Mouse (Mus musculus): Measurements from ENCODE around the gene Trim2. TPM values are rescaled to one million over a fixed set of nuclear protein-coding genes. Genes with fewer than 3 reads are reported as not detected.

The Trim2 gene
- polyA plus RNA-seq, 1 experiment, result 20.6 TPM

- Histone ChIP-seq H3K4me3 (ENCODE audit: insufficient read depth, low read length) (no peak overlapping the region), H3K27ac (ENCODE audit: insufficient read depth, low read length) (no peak overlapping the region), H3K4me1 (ENCODE audit: control insufficient read depth, insufficient read depth, low read length) (0 out of 2 replicates have a peak, but pooled peaks cover 4% of the 10 kb centered on the region)
Observed at GRCm38 (mm10) chr3:84305722-84306510, 761 bp downstream of the Trim2 start.

GRCm38 (mm10) chr3:84305010-84305692 lies 1.5 kb downstream of the Trim2 start:
- TF ChIP-seq CTCF (IDR thresholded peaks at IDR 0.05; ENCODE audit: borderline replicate concordance, insufficient read depth, low read length), result no peak
- no peak for TF ChIP-seq POLR2A (IDR thresholded peaks at IDR 0.05; ENCODE audit: low read depth, low read length)
- H3K27ac ChIP-seq (ENCODE audit: insufficient read depth, low read length), result no peak overlapping the region
- 0 out of 2 replicates have a peak, but pooled peaks cover 4% of the 10 kb centered on the region for H3K4me1 ChIP-seq (ENCODE audit: control insufficient read depth, insufficient read depth, low read length)
- H3K4me3 ChIP-seq (ENCODE audit: insufficient read depth, low read length), result peak overlapping the region; percentile 12; the same call in 1 of the 2 replicates

More at GRCm38 (mm10) chr3:84305722-84306510, 761 bp downstream of the Trim2 start:
- TF ChIP-seq CTCF (IDR thresholded peaks at IDR 0.05; ENCODE audit: borderline replicate concordance, insufficient read depth, low read length) (no peak), POLR2A (IDR thresholded peaks at IDR 0.05; ENCODE audit: low read depth, low read length) (no peak)

DNA sequence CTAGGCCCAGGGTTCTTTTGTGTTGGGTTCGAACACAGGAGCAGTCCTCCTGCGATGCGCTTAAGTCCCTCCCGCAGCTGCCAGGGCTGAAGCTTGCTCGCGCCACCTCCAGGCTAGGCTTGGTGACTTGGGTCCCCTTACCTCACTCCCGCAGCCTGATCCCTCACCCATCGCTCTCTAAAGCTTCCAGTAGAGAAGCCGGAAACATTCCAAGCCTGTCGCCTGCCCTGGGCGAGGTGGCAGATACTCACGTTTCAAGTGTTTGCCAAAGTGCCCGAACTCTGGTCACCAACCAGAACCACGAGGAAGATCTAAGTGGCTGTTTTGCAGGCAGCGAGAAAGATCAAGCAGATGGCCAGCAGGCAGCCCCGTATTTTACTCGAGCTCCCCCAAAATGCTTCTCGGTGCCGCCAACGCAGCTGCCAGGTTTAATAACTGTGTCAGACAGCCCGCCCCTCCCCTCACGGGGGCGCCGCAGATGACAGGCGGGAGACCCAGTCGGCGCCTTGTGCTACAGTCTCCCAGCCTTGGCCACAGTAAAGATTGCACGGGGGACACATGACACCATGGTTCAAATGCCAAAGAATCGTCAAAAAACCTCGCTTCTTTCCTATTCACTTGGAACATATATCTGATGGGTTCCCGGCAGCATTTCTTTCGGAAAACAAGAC lies 2.2 kb downstream of the Trim2 start:
- Histone ChIP-seq H3K4me1 (ENCODE audit: control insufficient read depth, insufficient read depth, low read length) (0 out of 2 replicates have a peak, but pooled peaks cover 4% of the 10 kb centered on the region), H3K27ac (ENCODE audit: insufficient read depth, low read length) (no peak overlapping the region), H3K4me3 (ENCODE audit: insufficient read depth, low read length) (peak overlapping the region; percentile 12)
- TF ChIP-seq POLR2A (IDR thresholded peaks at IDR 0.05; ENCODE audit: low read depth, low read length) (no peak), CTCF (IDR thresholded peaks at IDR 0.05; ENCODE audit: borderline replicate concordance, insufficient read depth, low read length) (peak; percentile 59; the same call in 1 of the 2 replicates)

GRCm38 (mm10) chr3:84303395-84303949 lies 3.2 kb downstream of the Trim2 start:
- TF ChIP-seq POLR2A (IDR thresholded peaks at IDR 0.05; ENCODE audit: low read depth, low read length), result no peak
- no peak for TF ChIP-seq CTCF (IDR thresholded peaks at IDR 0.05; ENCODE audit: borderline replicate concordance, insufficient read depth, low read length)
- Histone ChIP-seq H3K4me1 (ENCODE audit: control insufficient read depth, insufficient read depth, low read length) (0 out of 2 replicates have a peak, but pooled peaks cover 4% of the 10 kb centered on the region), H3K4me3 (ENCODE audit: insufficient read depth, low read length) (no peak overlapping the region), H3K27ac (ENCODE audit: insufficient read depth, low read length) (no peak overlapping the region)

GRCm38 (mm10) chr3:84302273-84302672 lies 4.4 kb downstream of the Trim2 start:
- H3K27ac ChIP-seq (ENCODE audit: insufficient read depth, low read length), result no peak overlapping the region
- no peak for TF ChIP-seq POLR2A (IDR thresholded peaks at IDR 0.05; ENCODE audit: low read depth, low read length)
- TF ChIP-seq CTCF (IDR thresholded peaks at IDR 0.05; ENCODE audit: borderline replicate concordance, insufficient read depth, low read length), result peak; percentile 57; the same call in 1 of the 2 replicates
- H3K4me1 ChIP-seq (ENCODE audit: control insufficient read depth, insufficient read depth, low read length), result 0 out of 2 replicates have a peak, but pooled peaks cover 4% of the 10 kb centered on the region
- no peak overlapping the region for H3K4me3 ChIP-seq (ENCODE audit: insufficient read depth, low read length)

- Histone ChIP-seq H3K4me1 (ENCODE audit: control insufficient read depth, insufficient read depth, low read length) (0 out of 2 replicates have a peak, but pooled peaks cover 4% of the 10 kb centered on the region), H3K27ac (ENCODE audit: insufficient read depth, low read length) (no peak overlapping the region), H3K4me3 (ENCODE audit: insufficient read depth, low read length) (no peak overlapping the region)
- TF ChIP-seq CTCF (IDR thresholded peaks at IDR 0.05; ENCODE audit: borderline replicate concordance, insufficient read depth, low read length), result no peak
- no peak for TF ChIP-seq POLR2A (IDR thresholded peaks at IDR 0.05; ENCODE audit: low read depth, low read length)
Observed at GRCm38 (mm10) chr3:84301674-84302073, 5.0 kb downstream of the Trim2 start.

DNA sequence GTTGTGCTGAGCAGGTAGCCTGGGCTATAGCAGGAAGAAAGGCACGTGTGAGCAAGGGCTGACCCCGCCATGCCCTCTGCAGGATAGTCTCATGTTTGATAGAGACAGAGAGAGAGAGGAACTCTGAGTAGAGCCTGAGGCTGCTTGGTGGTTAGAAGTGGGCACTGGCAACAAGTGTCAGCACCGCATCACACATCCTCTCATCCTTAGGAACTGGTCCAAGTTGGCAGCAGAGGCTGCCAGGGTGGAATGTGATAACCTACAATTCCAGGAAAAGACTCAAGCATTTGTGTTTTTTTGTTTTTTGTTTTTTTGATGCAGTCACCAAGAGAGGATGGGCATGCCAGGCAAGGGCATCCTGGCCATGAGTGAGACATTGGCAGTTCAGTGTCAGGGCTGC lies 8.5 kb downstream of the Trim2 start:
- no peak overlapping the region for H3K4me3 ChIP-seq (ENCODE audit: insufficient read depth, low read length)
- H3K4me1 ChIP-seq (ENCODE audit: control insufficient read depth, insufficient read depth, low read length), result no peaks in the 10 kb centered on the region
- no peak overlapping the region for H3K27ac ChIP-seq (ENCODE audit: insufficient read depth, low read length)
- TF ChIP-seq POLR2A (IDR thresholded peaks at IDR 0.05; ENCODE audit: low read depth, low read length) (no peak), CTCF (IDR thresholded peaks at IDR 0.05; ENCODE audit: borderline replicate concordance, insufficient read depth, low read length) (no peak)

- H3K27ac ChIP-seq (ENCODE audit: insufficient read depth, low read length), result no peak overlapping the region
- TF ChIP-seq POLR2A (IDR thresholded peaks at IDR 0.05; ENCODE audit: low read depth, low read length) (no peak), CTCF (IDR thresholded peaks at IDR 0.05; ENCODE audit: borderline replicate concordance, insufficient read depth, low read length) (no peak)
- no peak overlapping the region for H3K4me3 ChIP-seq (ENCODE audit: insufficient read depth, low read length)
- H3K4me1 ChIP-seq (ENCODE audit: control insufficient read depth, insufficient read depth, low read length), result no peaks in the 10 kb centered on the region
Observed at GRCm38 (mm10) chr3:84296676-84297075, 10.0 kb downstream of the Trim2 start.

DNA sequence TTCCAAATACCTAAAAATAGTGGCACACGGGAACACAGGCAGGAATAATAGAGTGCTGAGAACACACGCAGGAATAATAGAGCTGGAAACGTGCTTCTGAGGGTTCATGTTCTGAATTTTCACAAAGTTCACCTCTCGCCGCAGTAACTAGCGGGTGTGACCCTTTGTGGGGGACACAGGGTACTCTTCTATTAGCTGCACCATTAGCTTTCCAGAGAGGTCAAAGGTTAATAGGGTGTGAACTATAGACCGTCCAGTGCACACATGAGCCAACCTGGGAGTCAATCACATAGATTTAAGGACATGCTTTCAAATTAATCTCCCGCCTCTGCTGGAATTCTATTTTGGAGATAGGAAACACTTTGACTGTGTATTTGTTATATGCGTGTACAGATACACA lies 11.9 kb downstream of the Trim2 start:
- TF ChIP-seq CTCF (IDR thresholded peaks at IDR 0.05; ENCODE audit: borderline replicate concordance, insufficient read depth, low read length), result no peak
- no peak for TF ChIP-seq POLR2A (IDR thresholded peaks at IDR 0.05; ENCODE audit: low read depth, low read length)

More for the DNA sequence above, 11.9 kb downstream of the Trim2 start:
- no peak overlapping the region for H3K4me3 ChIP-seq (ENCODE audit: insufficient read depth, low read length)
- no peak overlapping the region for H3K27ac ChIP-seq (ENCODE audit: insufficient read depth, low read length)
- H3K4me1 ChIP-seq (ENCODE audit: control insufficient read depth, insufficient read depth, low read length), result no peaks in the 10 kb centered on the region
